Mouse (Mus musculus) brain, embryonic 18.5 days (tissue): ENCODE data around the gene Sh3gl3.
"Not testable (repeated sequence)": the region's sequence is repeated elsewhere in the genome, so short reads cannot be mapped to it uniquely, and the experiment has no call there.

ENCODE experiments used
- DNase-seq: peaks from one replicate; pipeline ENCODE4 v3.0.0-alpha.2; 2012; ENCODE audit warnings: low read depth, low spot score

Gene Sh3gl3

DNA sequence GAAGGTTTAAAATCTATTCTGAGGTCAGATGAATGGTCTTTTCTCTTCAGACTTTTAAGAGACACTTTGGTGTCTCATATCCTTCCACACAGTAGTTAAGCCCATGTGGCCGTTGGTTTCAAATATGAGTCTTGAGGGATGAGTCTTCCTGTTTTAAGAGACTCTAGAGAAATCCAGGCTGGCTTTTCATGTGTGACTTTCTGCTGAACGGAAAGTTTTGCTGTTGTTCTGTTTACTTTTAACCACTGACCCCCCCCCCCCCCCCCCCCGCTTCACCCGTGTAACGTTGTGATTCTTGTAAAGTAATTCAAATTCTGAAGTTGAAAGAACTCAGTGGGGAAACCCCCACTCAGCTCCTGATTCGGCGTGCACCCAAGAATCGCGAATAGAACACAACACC is 61.8 kb downstream of the Sh3gl3 start:
- no peak for DNase-seq

GRCm38 (mm10) chr7:82236152-82236898 is 62.7 kb downstream of the Sh3gl3 start:
- DNase-seq = no peak

DNA sequence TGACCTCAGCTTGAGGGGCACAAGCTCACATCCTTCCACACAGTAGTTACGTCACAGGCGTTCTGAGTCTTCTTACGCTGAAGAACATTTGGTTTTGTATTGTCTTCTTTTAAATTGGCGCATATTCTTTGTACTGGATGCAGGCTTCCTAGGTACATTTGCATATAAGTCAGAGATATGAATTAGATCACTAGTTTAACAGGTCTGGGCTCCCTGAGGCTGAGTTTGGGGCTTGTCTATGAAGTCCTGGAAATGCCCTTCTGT is 63.2 kb downstream of the Sh3gl3 start:
- no peak for DNase-seq

- no peak for DNase-seq
These were observed 67.0 kb downstream of the Sh3gl3 start for GRCm38 (mm10) chr7:82240424-82241240.

GRCm38 (mm10) chr7:82244701-82245100 is 71.1 kb downstream of the Sh3gl3 start:
- DNase-seq = no peak

DNA sequence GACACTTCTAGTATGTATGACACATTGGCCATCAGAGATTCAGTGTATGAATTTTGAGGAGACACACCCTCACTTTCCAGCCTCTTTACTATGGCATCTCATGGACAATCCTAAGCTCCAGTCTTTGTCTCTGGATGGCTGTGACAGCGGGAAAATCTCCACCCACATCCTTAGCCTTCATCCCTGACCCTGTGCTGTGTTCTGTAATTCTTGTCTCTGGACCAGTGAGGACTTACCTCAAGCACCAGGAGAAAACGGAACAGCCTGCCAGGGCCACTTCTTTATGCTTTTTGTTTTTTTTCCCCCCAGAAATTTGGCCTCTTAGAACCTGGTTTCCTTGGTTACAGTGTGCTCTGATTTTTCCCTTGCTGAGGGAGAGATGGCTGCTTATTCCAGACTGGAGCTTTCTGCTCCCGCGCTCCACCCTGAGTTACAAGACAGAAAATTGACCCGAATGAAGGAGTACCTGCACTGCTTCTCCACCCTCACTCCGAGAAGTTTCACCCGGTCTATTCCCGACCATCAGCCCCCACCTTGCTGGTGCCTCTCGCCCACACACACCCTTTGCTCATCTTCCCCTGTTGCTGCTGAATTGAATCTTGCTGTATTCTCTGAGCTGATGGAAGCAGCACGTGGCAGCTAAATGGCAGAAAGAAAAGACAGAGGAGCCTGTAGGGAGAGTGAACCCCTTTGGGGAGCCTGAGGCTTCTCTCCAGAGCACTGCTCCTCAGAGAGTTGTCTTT is 75.5 kb downstream of the Sh3gl3 start:
- DNase-seq = no peak

- no peak for DNase-seq
These were observed 79.7 kb downstream of the Sh3gl3 start for GRCm38 (mm10) chr7:82253309-82253708.

DNA sequence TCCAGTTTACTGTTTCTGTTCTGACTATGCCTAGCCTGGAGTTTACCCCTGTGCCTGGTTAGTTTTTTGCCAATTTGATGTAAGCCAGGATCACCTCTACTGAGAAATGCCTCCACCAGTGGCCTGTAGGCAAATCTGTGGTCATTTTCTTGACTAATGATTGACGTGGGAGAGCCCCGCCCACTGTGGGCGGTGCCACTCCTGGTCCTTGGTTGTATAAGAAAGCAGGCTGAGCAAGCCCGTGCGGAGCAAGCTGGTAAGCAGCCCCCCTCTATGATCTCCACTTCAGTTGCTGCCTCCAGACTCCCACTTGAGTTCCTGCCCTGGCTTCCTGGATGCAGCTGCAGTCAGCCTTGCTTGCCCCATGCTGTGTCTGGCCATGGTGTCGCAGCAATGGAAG is 83.3 kb downstream of the Sh3gl3 start:
- no peak for DNase-seq

DNA sequence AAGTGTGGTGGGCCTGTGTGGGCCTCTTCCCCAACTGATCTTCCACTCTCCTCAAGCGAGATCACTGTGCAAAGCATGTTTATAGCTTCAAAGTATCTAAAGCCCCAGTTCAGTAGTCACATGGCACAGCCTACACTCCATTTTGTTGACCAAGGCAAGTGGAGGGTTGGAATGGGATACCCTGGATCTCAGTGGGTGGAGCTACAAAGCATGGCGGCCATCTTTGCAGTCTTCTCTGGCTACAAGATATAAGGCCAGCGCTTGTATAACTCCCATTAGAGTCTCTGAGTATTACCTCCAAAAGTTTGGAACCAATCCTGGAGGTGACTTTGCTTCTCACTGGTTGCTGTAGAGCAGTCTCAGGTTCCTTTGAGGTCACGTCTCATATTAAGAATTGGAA is 83.9 kb downstream of the Sh3gl3 start:
- DNase-seq = no peak

GRCm38 (mm10) chr7:82260210-82260609 is 86.6 kb downstream of the Sh3gl3 start:
- DNase-seq = no peak

DNA sequence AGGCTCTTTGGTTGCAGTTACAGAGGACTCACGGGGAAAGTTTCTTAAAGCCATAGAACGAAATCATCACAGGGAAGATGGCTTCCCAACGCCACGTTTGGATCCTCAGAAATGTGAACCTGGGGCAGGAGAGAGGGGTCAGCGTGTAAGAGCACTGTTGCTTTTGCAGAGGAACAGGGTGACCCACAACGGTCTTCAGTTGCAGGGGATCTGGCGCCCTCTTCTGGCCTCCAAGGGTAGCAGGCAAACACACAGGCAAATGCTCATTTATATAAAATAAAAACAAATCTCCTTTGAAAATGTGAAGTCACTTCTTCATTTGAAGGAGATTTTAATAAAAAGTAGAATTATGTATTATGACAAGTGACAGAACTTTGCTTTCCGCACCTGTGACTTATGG is 89.5 kb downstream of the Sh3gl3 start:
- DNase-seq = no peak

- DNase-seq = no peak
These were observed 90.5 kb downstream of the Sh3gl3 start for GRCm38 (mm10) chr7:82264119-82264518.

DNA sequence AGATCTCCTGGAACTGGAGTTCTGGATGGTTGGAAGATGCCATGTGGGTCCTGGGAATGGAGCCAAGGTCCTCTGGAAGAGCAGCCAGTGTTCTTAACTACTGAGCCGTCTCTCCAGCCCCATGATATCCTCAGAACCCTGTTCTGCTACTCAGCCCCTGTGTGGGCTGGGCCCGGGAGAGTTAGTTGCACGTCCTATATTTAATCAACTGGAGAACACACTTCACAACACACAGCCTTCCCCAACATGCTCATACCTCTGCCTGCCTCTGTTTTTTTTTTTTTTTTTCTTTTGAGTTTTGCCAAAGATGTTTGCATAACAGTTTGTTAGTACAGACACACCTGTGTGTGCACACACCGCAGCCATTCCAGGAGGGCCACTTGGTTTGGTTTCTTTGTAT is 91.7 kb downstream of the Sh3gl3 start:
- DNase-seq = no peak

GRCm38 (mm10) chr7:82269948-82270347 is 96.3 kb downstream of the Sh3gl3 start:
- no peak for DNase-seq

DNA sequence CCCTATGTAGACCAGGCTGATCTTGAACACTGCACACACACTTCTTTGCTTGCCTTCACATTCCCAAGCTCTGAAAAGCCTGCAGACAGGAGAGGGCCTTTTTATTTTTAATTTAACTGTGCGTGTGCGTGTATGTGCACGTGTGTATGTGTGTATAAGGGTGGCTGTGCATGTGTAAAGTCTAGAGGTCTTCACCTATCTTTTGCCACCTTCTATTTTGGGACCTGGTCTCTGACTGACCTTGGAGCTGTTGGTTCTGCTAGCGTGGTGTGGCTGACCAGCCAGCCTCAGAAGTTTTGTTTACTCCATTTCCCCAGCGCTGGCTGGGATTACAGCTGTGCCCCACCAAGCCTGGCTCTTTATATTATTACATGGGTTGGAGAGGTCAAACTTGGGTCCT is 98.1 kb downstream of the Sh3gl3 start:
- DNase-seq = no peak

GRCm38 (mm10) chr7:82272875-82273274 is 99.2 kb downstream of the Sh3gl3 start:
- not testable (repeated sequence) for DNase-seq

- DNase-seq = no peak
These were observed 100.5 kb downstream of the Sh3gl3 start for GRCm38 (mm10) chr7:82274011-82274709.

DNA sequence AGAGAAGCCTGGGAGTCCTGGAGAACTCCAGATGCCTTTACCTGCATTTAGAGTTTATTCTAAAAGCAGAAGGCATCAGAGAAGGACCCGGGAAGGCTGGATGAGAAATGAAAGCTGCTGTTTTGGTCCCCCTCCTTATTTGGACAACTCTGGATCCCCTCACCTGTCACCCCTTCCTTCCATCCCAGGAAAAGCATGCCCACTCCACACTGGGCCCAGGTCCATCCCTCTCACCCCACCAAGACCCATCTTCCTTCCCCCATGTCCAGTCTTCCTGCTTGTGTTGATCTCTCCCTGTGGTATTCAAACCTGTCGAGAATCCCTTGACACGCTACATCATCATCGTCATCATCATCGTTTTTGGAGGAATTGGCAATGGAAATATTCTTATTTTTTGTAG is 101.3 kb downstream of the Sh3gl3 start:
- DNase-seq = no peak

DNA sequence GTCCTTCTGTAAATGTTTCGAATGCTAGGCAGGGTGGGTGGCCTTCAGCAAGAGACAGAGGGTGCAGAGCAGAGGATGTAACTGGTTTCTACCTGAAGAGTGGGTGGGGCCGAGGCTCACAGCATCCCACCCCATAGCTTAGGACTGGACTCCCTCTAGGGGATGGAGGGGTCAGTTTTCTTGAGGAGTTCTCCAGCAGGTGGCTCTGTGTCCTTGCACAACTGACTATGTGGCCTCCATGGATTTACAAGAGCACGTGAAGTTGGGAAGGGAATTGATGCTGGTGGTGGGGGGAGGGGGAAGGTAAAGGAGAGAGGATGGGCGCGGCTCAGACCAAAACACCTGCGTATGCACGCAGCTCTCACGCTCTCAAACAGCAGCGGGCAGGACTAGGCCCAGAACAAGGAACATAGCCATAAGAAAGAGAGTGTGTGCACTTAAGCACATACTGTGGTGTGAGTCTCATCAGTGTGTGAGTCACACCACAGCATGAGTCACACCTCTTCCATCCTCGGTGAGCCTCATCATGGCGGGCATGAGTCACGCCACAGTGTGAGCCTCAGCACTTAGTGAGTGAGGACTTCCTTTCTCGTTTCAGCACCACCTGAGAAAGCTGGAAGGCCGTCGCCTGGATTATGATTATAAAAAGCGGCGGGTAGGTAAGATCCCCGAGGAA is 102.0 kb downstream of the Sh3gl3 start:
- DNase-seq = no peak

DNA sequence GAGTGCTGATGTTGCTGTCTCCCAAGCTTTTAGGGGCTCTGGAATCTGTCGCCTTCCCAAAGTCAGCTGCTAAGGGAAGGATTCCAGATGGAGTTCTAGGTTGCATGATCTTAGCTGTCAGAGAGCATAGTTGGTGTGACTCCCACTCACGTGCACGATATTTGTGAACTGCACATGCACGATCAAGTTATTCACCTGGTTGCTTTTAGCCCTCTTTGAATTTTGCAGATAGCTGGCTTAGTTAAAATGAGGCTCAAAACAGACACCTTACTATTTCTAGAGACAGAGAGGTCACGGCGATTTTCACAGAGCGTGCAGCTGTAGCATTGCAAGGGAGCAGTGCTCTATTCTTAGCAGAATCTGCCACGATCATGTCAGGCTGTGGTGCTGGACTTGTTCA is 108.4 kb downstream of the Sh3gl3 start:
- no peak for DNase-seq

- no peak for DNase-seq
These were observed 108.8 kb downstream of the Sh3gl3 start for GRCm38 (mm10) chr7:82282464-82282863.
